Mouse (Mus musculus) lung, postnatal 0 days (tissue): ENCODE results near the gene Hoxc8. TPM values are rescaled to one million over a fixed set of nuclear protein-coding genes. Genes with fewer than 3 reads are reported as not detected.

Experiments
- ATAC-seq: fragments of 200-750 bp; cut with Nextera tagmentation; 2 replicates; pipeline ENCODE4 v1.8.0; 2017; ENCODE audit warnings: moderate library complexity
- DNase-seq: peaks from one replicate; pipeline ENCODE4 v3.0.0-alpha.2; 2016; ENCODE audit warnings: low spot score
- H3K27ac ChIP-seq: fragments of 300-500 bp; sonication (generic); 2 replicates; pipeline ENCODE4 v1.5.1; 2014; ENCODE audit warnings: antibody characterized with exemption, mild to moderate bottlenecking, low read length, mixed read lengths
- H3K27me3 ChIP-seq: fragments of 300-500 bp; sonication (generic); replicated peaks from 2 replicates; pipeline ENCODE4 v1.6.1; 2014; ENCODE audit warnings: low read length, mixed read lengths; ENCODE audit not compliant: insufficient read depth
- H3K36me3 ChIP-seq: fragments of 300-500 bp; sonication (generic); 2 replicates; pipeline ENCODE4 v1.6.1; 2014; ENCODE audit warnings: low read length, mixed read lengths; ENCODE audit not compliant: insufficient read depth
- H3K4me1 ChIP-seq: fragments of 300-500 bp; sonication (generic); 2 replicates; pipeline ENCODE4 v1.6.1; 2014; ENCODE audit warnings: antibody characterized with exemption, low read depth, low read length, mixed read lengths; ENCODE audit not compliant: insufficient read depth
- H3K4me2 ChIP-seq: fragments of 300-500 bp; sonication (generic); replicated peaks from 2 replicates; pipeline ENCODE4 v1.6.1; 2014; ENCODE audit warnings: low read depth, mild to moderate bottlenecking, low read length, moderate library complexity, mixed read lengths
- H3K4me3 ChIP-seq: fragments of 300-500 bp; sonication (generic); 2 replicates; pipeline ENCODE4 v1.5.1; 2014; ENCODE audit warnings: low read depth, low read length
- H3K9ac ChIP-seq: fragments of 300-500 bp; sonication (generic); replicated peaks from 2 replicates; pipeline ENCODE4 v1.6.1; 2014; ENCODE audit warnings: low read depth, mild to moderate bottlenecking
- H3K9me3 ChIP-seq: fragments of 300-500 bp; sonication (generic); 2 replicates; pipeline ENCODE4 v1.6.1; 2016; ENCODE audit warnings: low read length, mixed read lengths
- CTCF ChIP-seq: IDR thresholded peaks from 2 replicates; pipeline ENCODE4 v1.5.1; 2016; ENCODE audit warnings: antibody characterized with exemption, mild to moderate bottlenecking
- EP300 ChIP-seq: IDR thresholded peaks from 2 replicates; pipeline ENCODE4 v1.6.1; 2016; ENCODE audit warnings: antibody characterized with exemption, mild to moderate bottlenecking, control low read depth
- WGBS: fragments of 180-500 bp; shearing (Covaris S2); extraction: QIAGEN DNeasy Blood & Tissue Kit; methylation state at CpG from one replicate; pipeline ENCODE4 v1.1.7; 2014; 5-methylcytosine and 5-hydroxymethylcytosine counted together
- polyA plus RNA-seq: library from polyadenylated mRNA; unstranded; fragments of >200 nt; fragmentation: Nextera tagmentation; extraction: Ambion mirVana; gene quantifications from 2 replicates; pipeline ENCODE4 v1.2.1, GENCODE M21; 2015

Hoxc8 gene
- polyA plus RNA-seq, 1 experiment from 2014 or later: not detected

DNA sequence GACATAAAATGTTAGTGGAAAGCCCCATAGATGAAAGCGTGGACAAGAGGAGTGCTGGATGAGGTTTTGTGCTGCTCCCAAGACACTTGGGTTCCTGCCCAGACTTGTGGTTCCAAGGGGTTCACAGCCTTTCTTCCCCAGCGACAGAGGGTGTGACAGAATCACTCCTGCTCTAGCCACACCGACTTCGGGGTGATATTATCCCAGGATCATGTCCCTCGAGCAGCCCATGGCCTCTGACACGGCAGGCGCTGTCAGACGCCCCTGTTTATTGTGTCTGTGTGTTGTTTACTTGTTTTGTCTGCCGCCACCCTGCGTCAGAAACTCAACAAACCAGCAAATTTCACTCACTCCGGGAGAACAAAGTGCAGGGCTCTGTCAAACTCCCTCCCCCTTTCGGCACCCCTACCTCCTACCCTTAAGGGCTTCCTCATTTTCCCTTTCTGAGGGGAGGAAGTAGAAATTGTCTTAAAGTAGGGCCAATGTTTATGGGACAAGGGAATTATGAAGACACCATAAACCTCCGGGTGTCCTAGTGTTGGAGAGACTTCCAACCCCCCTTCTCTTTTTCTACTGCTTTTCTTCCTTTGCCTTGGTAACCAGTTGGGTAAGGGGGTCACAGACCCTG is 12.5 kb downstream of the Hoxc8 start:
- no peak overlapping the region for H3K27ac ChIP-seq
- H3K9me3 ChIP-seq: no peaks in the 10 kb centered on the region
- peaks cover 91% of the 10 kb centered on the region for H3K27me3 ChIP-seq
- H3K36me3 ChIP-seq: no peaks in the 10 kb centered on the region
- ATAC-seq: no peak
- 7% methylated on average over 13 of the region's 13 CpGs for WGBS
- TF ChIP-seq CTCF (no peak), EP300 (no peak)
- no peak overlapping the region for H3K9ac ChIP-seq
- no peaks in the 10 kb centered on the region for H3K4me1 ChIP-seq
- DNase-seq: no peak
- no peak overlapping the region for H3K4me2 ChIP-seq
- no peak overlapping the region for H3K4me3 ChIP-seq

DNA sequence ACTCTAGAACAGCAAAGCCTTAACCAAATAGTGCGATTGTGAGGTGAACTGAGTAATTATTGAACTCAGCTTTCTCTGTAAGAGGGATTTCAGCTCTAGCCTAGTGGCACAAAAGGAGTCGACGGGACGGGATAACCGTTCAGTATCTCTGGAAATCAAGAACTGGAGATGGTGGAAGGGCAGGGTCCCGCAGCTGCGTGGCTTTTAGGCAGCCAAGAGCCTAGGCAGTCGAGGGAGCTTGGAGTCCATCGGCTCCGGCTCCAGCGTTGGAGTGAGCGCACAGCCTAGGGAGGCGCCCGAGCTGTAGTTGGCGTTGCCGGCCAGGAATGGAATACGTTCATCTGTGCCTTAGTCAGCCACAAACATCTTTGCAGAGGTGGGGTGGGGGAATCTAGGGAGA is 14.9 kb downstream of the Hoxc8 start:
- no peaks in the 10 kb centered on the region for H3K9me3 ChIP-seq
- no peaks in the 10 kb centered on the region for H3K36me3 ChIP-seq
- H3K4me2 ChIP-seq: no peak overlapping the region
- no peak overlapping the region for H3K27ac ChIP-seq
- 2% methylated on average over 17 of the region's 17 CpGs for WGBS
- no peak overlapping the region for H3K4me3 ChIP-seq
- H3K27me3 ChIP-seq: peaks cover 88% of the 10 kb centered on the region
- H3K9ac ChIP-seq: no peak overlapping the region
- no peak for DNase-seq
- no peak for ATAC-seq
- no peaks in the 10 kb centered on the region for H3K4me1 ChIP-seq
- TF ChIP-seq CTCF (no peak), EP300 (no peak)

DNA sequence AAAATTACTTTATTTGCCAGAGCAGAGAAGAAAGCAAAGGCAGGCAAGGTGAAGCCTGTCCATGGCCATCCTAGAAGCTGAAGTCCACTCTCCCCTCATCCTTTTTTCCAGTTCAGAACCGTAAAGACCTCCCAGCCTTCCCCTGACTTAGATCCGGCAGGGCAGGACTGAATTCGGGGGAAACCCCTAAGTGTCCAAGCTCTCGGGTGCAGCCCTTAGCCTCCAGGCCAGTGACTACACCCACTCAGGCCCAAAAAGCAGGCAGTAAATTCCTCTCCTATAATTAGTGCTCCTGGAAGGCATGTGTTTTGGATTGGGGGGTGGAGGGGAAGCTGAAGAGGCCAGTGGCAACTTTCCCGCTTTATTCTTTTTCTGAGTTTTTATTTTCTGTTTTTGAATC is 15.4 kb downstream of the Hoxc8 start:
- DNase-seq (no peak), ATAC-seq (no peak)
- no peak overlapping the region for H3K9ac ChIP-seq
- H3K27me3 ChIP-seq: peaks cover 88% of the 10 kb centered on the region
- H3K4me3 ChIP-seq: no peak overlapping the region
- H3K4me1 ChIP-seq: no peaks in the 10 kb centered on the region
- H3K9me3 ChIP-seq: no peaks in the 10 kb centered on the region
- H3K36me3 ChIP-seq: no peaks in the 10 kb centered on the region
- H3K4me2 ChIP-seq: no peak overlapping the region
- 7% methylated on average over 5 of the region's 5 CpGs for WGBS
- no peak overlapping the region for H3K27ac ChIP-seq
- no peak for TF ChIP-seq CTCF

DNA sequence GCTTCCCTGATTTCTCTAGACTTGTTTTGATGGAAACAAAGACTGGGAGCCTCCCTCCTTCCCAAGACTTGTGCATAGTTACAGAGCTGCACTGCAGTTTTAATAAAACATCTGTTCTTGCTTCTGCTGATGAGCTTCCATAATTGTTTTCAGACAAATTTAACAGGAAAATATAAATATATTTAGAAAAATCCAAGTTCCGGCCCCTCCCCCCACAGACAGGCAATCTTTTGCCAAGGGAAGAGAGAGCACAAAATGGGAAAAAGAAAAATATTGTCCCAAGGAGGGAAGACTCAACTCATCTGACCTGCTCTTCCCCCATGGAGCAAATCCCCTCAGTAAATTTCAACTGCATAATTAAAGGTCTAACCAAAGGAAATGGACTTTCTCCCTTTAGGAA is 15.9 kb downstream of the Hoxc8 start:
- no peak overlapping the region for H3K4me3 ChIP-seq
- no peaks in the 10 kb centered on the region for H3K36me3 ChIP-seq
- WGBS: 19% methylated on average over 1 of the region's 1 CpGs
- no peak overlapping the region for H3K27ac ChIP-seq
- no peak overlapping the region for H3K9ac ChIP-seq
- peaks cover 88% of the 10 kb centered on the region for H3K27me3 ChIP-seq
- DNase-seq: no peak
- no peaks in the 10 kb centered on the region for H3K9me3 ChIP-seq
- no peak overlapping the region for H3K4me2 ChIP-seq
- no peak for ATAC-seq
- TF ChIP-seq EP300 (no peak), CTCF (no peak)
- no peaks in the 10 kb centered on the region for H3K4me1 ChIP-seq

DNA sequence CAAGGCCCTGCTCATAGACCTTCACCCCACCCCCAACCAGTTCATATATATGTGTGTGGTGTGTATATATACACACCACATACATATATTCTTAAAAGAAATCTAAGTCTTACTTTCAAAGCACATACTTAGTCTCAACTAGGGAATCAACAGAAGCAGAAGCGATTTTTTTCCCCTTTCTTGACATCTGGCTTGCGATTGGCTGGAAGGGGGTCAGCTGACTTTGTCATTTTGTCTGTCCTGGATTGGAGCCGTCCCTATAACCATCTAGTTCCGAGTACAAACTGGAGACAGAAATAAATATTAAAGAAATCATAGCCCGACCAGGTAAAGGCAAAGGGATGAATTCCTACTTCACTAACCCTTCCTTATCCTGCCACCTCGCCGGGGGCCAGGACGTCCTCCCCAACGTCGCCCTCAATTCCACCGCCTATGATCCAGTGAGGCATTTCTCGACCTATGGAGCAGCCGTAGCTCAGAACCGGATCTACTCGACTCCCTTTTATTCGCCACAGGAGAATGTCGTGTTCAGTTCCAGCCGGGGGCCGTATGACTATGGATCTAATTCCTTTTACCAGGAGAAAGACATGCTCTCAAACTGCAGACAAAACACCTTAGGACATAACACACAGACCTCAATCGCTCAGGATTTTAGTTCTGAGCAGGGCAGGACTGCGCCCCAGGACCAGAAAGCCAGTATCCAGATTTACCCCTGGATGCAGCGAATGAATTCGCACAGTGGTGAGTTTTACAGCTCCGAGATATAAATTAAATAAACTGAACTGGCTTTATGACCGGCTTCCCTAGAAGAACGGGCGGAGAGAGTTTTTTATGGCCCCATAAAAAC is 19.1 kb downstream of the Hoxc8 start:
- WGBS: 3% methylated on average over 27 of the region's 27 CpGs
- H3K9ac ChIP-seq: no peak overlapping the region
- ATAC-seq: no peak
- no peak overlapping the region for H3K27ac ChIP-seq
- DNase-seq: no peak
- H3K9me3 ChIP-seq: no peaks in the 10 kb centered on the region
- H3K4me3 ChIP-seq: no peak overlapping the region
- TF ChIP-seq CTCF (no peak), EP300 (no peak)
- peaks cover 87% of the 10 kb centered on the region for H3K27me3 ChIP-seq
- no peaks in the 10 kb centered on the region for H3K4me1 ChIP-seq
- H3K4me2 ChIP-seq: no peak overlapping the region
- no peaks in the 10 kb centered on the region for H3K36me3 ChIP-seq

DNA sequence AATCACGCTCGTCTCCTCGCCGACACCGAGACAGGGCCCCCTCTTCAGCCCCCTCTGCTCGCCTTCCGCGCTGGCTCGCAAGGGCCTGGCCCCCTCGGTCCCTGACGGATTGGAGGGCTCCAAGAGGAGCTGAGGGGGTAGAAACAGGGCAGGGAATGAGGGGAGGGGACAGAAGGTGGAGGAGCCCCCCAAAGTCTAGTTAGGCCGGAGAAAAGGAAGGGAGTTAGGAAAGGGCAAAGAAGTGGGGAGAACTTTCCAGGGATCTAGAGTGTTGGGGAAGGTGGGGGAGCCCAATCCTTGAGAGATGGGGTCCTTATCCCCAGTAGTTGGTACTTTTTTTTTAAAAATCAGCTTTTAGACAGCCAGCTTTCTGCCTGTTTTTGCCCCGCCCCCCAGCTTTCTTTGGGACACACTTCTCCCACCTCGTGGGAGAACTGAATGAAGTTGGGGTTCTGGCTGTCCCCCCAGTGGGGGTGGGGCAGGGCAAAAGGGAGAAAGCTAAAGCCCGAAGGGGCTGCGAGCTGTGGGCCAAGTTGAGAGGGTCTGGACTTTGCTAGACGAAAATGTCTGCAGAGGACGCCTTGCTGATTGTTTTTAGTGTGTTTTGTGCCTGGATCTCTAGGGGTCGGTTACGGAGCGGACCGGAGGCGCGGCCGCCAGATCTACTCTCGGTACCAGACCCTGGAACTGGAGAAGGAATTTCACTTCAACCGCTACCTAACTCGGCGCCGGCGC is 19.9 kb downstream of the Hoxc8 start:
- Histone ChIP-seq H3K27ac (no peak overlapping the region), H3K9me3 (no peaks in the 10 kb centered on the region), H3K36me3 (no peaks in the 10 kb centered on the region), H3K4me2 (no peak overlapping the region), H3K4me1 (no peaks in the 10 kb centered on the region), H3K27me3 (peaks cover 93% of the 10 kb centered on the region), H3K9ac (no peak overlapping the region), H3K4me3 (no peak overlapping the region)
- 4% methylated on average over 31 of the region's 31 CpGs for WGBS
- DNase-seq (no peak), ATAC-seq (no peak)
- TF ChIP-seq EP300 (no peak), CTCF (no peak)
